In the genomic region with DNA sequence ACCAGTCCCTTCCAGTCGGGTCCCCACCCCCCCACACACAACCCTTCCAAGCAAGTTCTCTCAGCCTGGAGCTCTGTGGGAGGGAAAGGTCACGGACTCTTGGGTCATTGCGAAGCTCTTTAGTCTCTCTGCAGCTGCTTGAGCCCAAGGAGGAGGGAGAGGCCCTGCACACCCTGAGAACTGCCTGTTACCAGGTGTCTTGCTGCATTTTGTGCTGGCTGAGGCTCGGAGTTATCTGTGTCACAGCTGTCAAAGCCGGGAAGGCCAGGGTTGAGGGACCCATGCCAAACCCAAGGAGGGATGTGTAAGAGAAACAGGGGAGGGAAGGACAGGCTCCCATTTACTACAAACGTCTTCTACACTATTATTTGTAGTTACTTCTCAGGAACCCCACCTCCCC, we compare ENCODE assay signal across 16 mouse cellular contexts.
DNase-seq lines count a peak whose midpoint lies in the region; ATAC-seq lines count a peak whose summit lies in the region.
"Had no signal": no experiment of that assay in that cellular context is flagged by ENCODE, and none has a peak within 500 bp of the region (broad histone marks: within the 10 kb centered on the region; RNA-seq: fewer than 3 reads in every experiment).

No protein-coding gene starts in this region.

- ATAC-seq in midbrain, embryonic 14.5 days (ENCODE audit: low FRiP score, low TSS enrichment): no peak
- no peak for ATAC-seq in limb, embryonic 12.5 days (ENCODE audit: insufficient number of reproducible peaks, insufficient read depth, low FRiP score, low TSS enrichment, low read depth)
- no peak for ATAC-seq in forebrain, embryonic 13.5 days
- ATAC-seq: forebrain, embryonic 14.5 days; hindbrain, embryonic 16.5 days; liver, embryonic 12.5 days; midbrain, embryonic 13.5 days had no signal

- peak; percentile 94 for DNase-seq in heart, adult 11 months
- no peak for DNase-seq in heart, adult 8-10 months (ENCODE audit: low spot score)
- no peak for DNase-seq in midbrain, embryonic 10.5 days (ENCODE audit: low spot score)
- DNase-seq in midbrain, embryonic 14.5 days: no peak
- no peak for DNase-seq in cerebellum, adult 9-10 months
- DNase-seq: cerebellum, adult 11-12 months; kidney, adult 11 months; lung, postnatal 36 days; right cerebral cortex, postnatal 14 days; thymus, adult 2 months had no signal

- H3K9me3 ChIP-seq in midbrain, embryonic 10.5 days (replicated peaks): no peaks in the 10 kb centered on the region
- no peaks in the 10 kb centered on the region for H3K9me3 ChIP-seq in midbrain, embryonic 14.5 days (ENCODE audit: control insufficient read depth, low read length)
- no peaks in the 10 kb centered on the region for H3K9me3 ChIP-seq in limb, embryonic 12.5 days
- no peaks in the 10 kb centered on the region for H3K9me3 ChIP-seq in forebrain, embryonic 13.5 days (replicated peaks)
- H3K9me3 ChIP-seq: liver, embryonic 12.5 days; midbrain, embryonic 13.5 days had no signal

- 66% methylated on average over 6 of the region's 6 CpGs for WGBS in midbrain, embryonic 10.5 days
- 57% methylated on average over 6 of the region's 6 CpGs for WGBS in midbrain, embryonic 14.5 days
- WGBS in limb, embryonic 12.5 days: 32% methylated on average over 6 of the region's 6 CpGs
- WGBS in forebrain, embryonic 13.5 days: 71% methylated on average over 6 of the region's 6 CpGs

- H3K36me3 ChIP-seq in midbrain, embryonic 10.5 days: no peaks in the 10 kb centered on the region
- no peaks in the 10 kb centered on the region for H3K36me3 ChIP-seq in midbrain, embryonic 14.5 days (ENCODE audit: control insufficient read depth, insufficient read depth, low read length)
- H3K36me3 ChIP-seq in limb, embryonic 12.5 days: no peaks in the 10 kb centered on the region
- H3K36me3 ChIP-seq in forebrain, embryonic 13.5 days (ENCODE audit: poor library complexity, severe bottlenecking): no peaks in the 10 kb centered on the region
- H3K36me3 ChIP-seq: liver, embryonic 12.5 days; midbrain, embryonic 13.5 days had no signal

- H3K4me3 ChIP-seq in midbrain, embryonic 10.5 days: no peak overlapping the region
- H3K4me3 ChIP-seq in midbrain, embryonic 14.5 days (replicated peaks; ENCODE audit: low read depth, low read length): no peak overlapping the region
- no peak overlapping the region for H3K4me3 ChIP-seq in limb, embryonic 12.5 days (replicated peaks)
- H3K4me3 ChIP-seq in forebrain, embryonic 13.5 days: no peak overlapping the region
- H3K4me3 ChIP-seq: liver, embryonic 12.5 days; midbrain, embryonic 13.5 days had no signal

- no peaks in the 10 kb centered on the region for H3K27me3 ChIP-seq in midbrain, embryonic 10.5 days (ENCODE audit: low read depth, poor library complexity, severe bottlenecking)
- no peaks in the 10 kb centered on the region for H3K27me3 ChIP-seq in midbrain, embryonic 14.5 days (ENCODE audit: control insufficient read depth, insufficient read depth, low read length)
- no peaks in the 10 kb centered on the region for H3K27me3 ChIP-seq in limb, embryonic 12.5 days
- no peaks in the 10 kb centered on the region for H3K27me3 ChIP-seq in forebrain, embryonic 13.5 days
- H3K27me3 ChIP-seq: liver, embryonic 12.5 days; midbrain, embryonic 13.5 days had no signal

- H3K4me2 ChIP-seq in midbrain, embryonic 14.5 days (ENCODE audit: low read length): no peak overlapping the region
- no peak overlapping the region for H3K4me2 ChIP-seq in limb, embryonic 12.5 days
- H3K4me2 ChIP-seq in forebrain, embryonic 13.5 days: no peak overlapping the region
- H3K4me2 ChIP-seq: liver, embryonic 12.5 days; midbrain, embryonic 13.5 days had no signal

- H3K4me1 ChIP-seq in midbrain, embryonic 10.5 days: peaks cover 6% of the 10 kb centered on the region
- no peaks in the 10 kb centered on the region for H3K4me1 ChIP-seq in midbrain, embryonic 14.5 days (ENCODE audit: control insufficient read depth, insufficient read depth, low read length)
- peaks cover 34% of the 10 kb centered on the region for H3K4me1 ChIP-seq in limb, embryonic 12.5 days (replicated peaks)
- no peaks in the 10 kb centered on the region for H3K4me1 ChIP-seq in forebrain, embryonic 13.5 days
- H3K4me1 ChIP-seq: liver, embryonic 12.5 days; midbrain, embryonic 13.5 days had no signal

- H3K9ac ChIP-seq in midbrain, embryonic 14.5 days (replicated peaks; ENCODE audit: low read length): no peak overlapping the region
- H3K9ac ChIP-seq in limb, embryonic 12.5 days (replicated peaks): no peak overlapping the region
- H3K9ac ChIP-seq in forebrain, embryonic 13.5 days: no peak overlapping the region
- H3K9ac ChIP-seq: liver, embryonic 12.5 days; midbrain, embryonic 13.5 days had no signal

- H3K27ac ChIP-seq in midbrain, embryonic 10.5 days (replicated peaks): 0 out of 2 replicates have a peak overlapping the region, but pooled peaks have one; percentile 33
- no peak overlapping the region for H3K27ac ChIP-seq in midbrain, embryonic 14.5 days (replicated peaks; ENCODE audit: low read depth, low read length)
- H3K27ac ChIP-seq in limb, embryonic 12.5 days: 0 out of 2 replicates have a peak overlapping the region, but pooled peaks have one; percentile 24
- H3K27ac ChIP-seq in forebrain, embryonic 13.5 days: no peak overlapping the region
- H3K27ac ChIP-seq: liver, embryonic 12.5 days; midbrain, embryonic 13.5 days had no signal

Comparison
In these comparisons a context has a peak if more than half of its experiments do, and no peak if none do; other contexts are left out.
1. H3K27ac ChIP-seq: peak in midbrain, embryonic 10.5 days (single experiment) and limb, embryonic 12.5 days (single experiment); none in midbrain, embryonic 14.5 days (single experiment) and forebrain, embryonic 13.5 days (single experiment).